Mouse (Mus musculus): ENCODE measurements around the gene Dnajc25. TPM values are rescaled to one million over a fixed set of nuclear protein-coding genes. Genes with fewer than 3 reads are reported as not detected.

The Dnajc25 gene
- polyA plus RNA-seq, 2 experiments, result 2.4 to 7.1 TPM

GRCm38 (mm10) chr4:58965136-58965535 is 29.7 kb upstream of the Dnajc25 start:
- H3K4me3 ChIP-seq (ENCODE audit: insufficient read depth in 1 of 2, low read depth in 2 of 2, low read length in 2 of 2), result no peak overlapping the region
- H3K27ac ChIP-seq, result no peak overlapping the region
- H3K4me1 ChIP-seq (replicated peaks; ENCODE audit: control insufficient read depth in 2 of 2, insufficient read depth in 2 of 2, low read length in 1 of 2), result peaks cover 1 to 2% of the 10 kb centered on the region in 2 experiments
- no peaks in the 10 kb centered on the region for H3K9me3 ChIP-seq (ENCODE audit: control insufficient read depth, low read length)
- no peaks in the 10 kb centered on the region for H3K27me3 ChIP-seq (ENCODE audit: control insufficient read depth, insufficient read depth, low read length)
- ATAC-seq (ENCODE audit: insufficient read depth), result no peak
- WGBS (ENCODE audit: insufficient replicate concordance), result 53% methylated on average over 1 of the region's 1 CpGs
- H3K9ac ChIP-seq (replicated peaks), result no peak overlapping the region
- TF ChIP-seq CTCF (IDR thresholded peaks at IDR 0.05; ENCODE audit: low read depth), result no peak
- TF ChIP-seq EP300 (IDR thresholded peaks at IDR 0.05; ENCODE audit: low read depth), result no peak
- no peak for DNase-seq (ENCODE audit: low read depth in 3 of 3, low spot score in 3 of 3)
- no peaks in the 10 kb centered on the region for H3K36me3 ChIP-seq (replicated peaks; ENCODE audit: control insufficient read depth, insufficient read depth, low read depth)
- H3K4me2 ChIP-seq (ENCODE audit: low read depth), result no peak overlapping the region

- WGBS (ENCODE audit: insufficient replicate concordance), result 27% methylated on average over 4 of the region's 4 CpGs
- Histone ChIP-seq H3K27ac (no peak overlapping the region), H3K9ac (replicated peaks) (no peak overlapping the region), H3K27me3 (ENCODE audit: control insufficient read depth, insufficient read depth, low read length) (no peaks in the 10 kb centered on the region), H3K4me3 (ENCODE audit: insufficient read depth in 1 of 2, low read depth in 2 of 2, low read length in 2 of 2) (no peak overlapping the region), H3K36me3 (replicated peaks; ENCODE audit: control insufficient read depth, insufficient read depth, low read depth) (no peaks in the 10 kb centered on the region), H3K4me2 (ENCODE audit: low read depth) (peak overlapping the region; percentile 43), H3K9me3 (ENCODE audit: control insufficient read depth, low read length) (no peaks in the 10 kb centered on the region), H3K4me1 (replicated peaks; ENCODE audit: control insufficient read depth in 2 of 2, insufficient read depth in 2 of 2, low read length in 1 of 2) (peaks cover 16 to 18% of the 10 kb centered on the region in 2 experiments)
- peak; percentile 97 for ATAC-seq (ENCODE audit: insufficient read depth)
- TF ChIP-seq CTCF (IDR thresholded peaks at IDR 0.05; ENCODE audit: low read depth) (no peak), EP300 (IDR thresholded peaks at IDR 0.05; ENCODE audit: low read depth) (peak; percentile 78)
- DNase-seq (ENCODE audit: low read depth in 3 of 3, low spot score in 3 of 3), result peak; percentile 63 to 66 (median 64)
Measured at GRCm38 (mm10) chr4:58970678-58971077, 24.2 kb upstream of the Dnajc25 start.

GRCm38 (mm10) chr4:58975711-58976110 is 19.2 kb upstream of the Dnajc25 start:
- no peak overlapping the region for H3K4me2 ChIP-seq (ENCODE audit: low read depth)
- ATAC-seq (ENCODE audit: insufficient read depth) (no peak), DNase-seq (ENCODE audit: low read depth in 3 of 3, low spot score in 3 of 3) (no peak)
- H3K27me3 ChIP-seq (ENCODE audit: control insufficient read depth, insufficient read depth, low read length), result no peaks in the 10 kb centered on the region
- H3K27ac ChIP-seq, result no peak overlapping the region
- peaks cover 9 to 10% of the 10 kb centered on the region in 2 experiments for H3K4me1 ChIP-seq (replicated peaks; ENCODE audit: control insufficient read depth in 2 of 2, insufficient read depth in 2 of 2, low read length in 1 of 2)
- TF ChIP-seq CTCF (IDR thresholded peaks at IDR 0.05; ENCODE audit: low read depth) (no peak), EP300 (IDR thresholded peaks at IDR 0.05; ENCODE audit: low read depth) (no peak)
- H3K9ac ChIP-seq (replicated peaks), result no peak overlapping the region
- H3K9me3 ChIP-seq (ENCODE audit: control insufficient read depth, low read length), result no peaks in the 10 kb centered on the region
- H3K4me3 ChIP-seq (ENCODE audit: insufficient read depth in 1 of 2, low read depth in 2 of 2, low read length in 2 of 2), result no peak overlapping the region
- no peaks in the 10 kb centered on the region for H3K36me3 ChIP-seq (replicated peaks; ENCODE audit: control insufficient read depth, insufficient read depth, low read depth)
- 81% methylated on average over 5 of the region's 5 CpGs for WGBS (ENCODE audit: insufficient replicate concordance)

- H3K36me3 ChIP-seq (replicated peaks; ENCODE audit: control insufficient read depth, insufficient read depth, low read depth), result no peaks in the 10 kb centered on the region
- no peak overlapping the region for H3K4me3 ChIP-seq (ENCODE audit: insufficient read depth in 1 of 2, low read depth in 2 of 2, low read length in 2 of 2)
- DNase-seq (ENCODE audit: low read depth in 3 of 3, low spot score in 3 of 3), result no peak
- ATAC-seq (ENCODE audit: insufficient read depth), result no peak
- 78% methylated on average over 6 of the region's 6 CpGs for WGBS (ENCODE audit: insufficient replicate concordance)
- H3K4me1 ChIP-seq (replicated peaks; ENCODE audit: control insufficient read depth in 2 of 2, insufficient read depth in 2 of 2, low read length in 1 of 2), result peaks cover 5 to 9% of the 10 kb centered on the region in 2 experiments
- no peak for TF ChIP-seq EP300 (IDR thresholded peaks at IDR 0.05; ENCODE audit: low read depth)
- H3K4me2 ChIP-seq (ENCODE audit: low read depth), result no peak overlapping the region
- no peak overlapping the region for H3K9ac ChIP-seq (replicated peaks)
- no peak overlapping the region for H3K27ac ChIP-seq
- no peaks in the 10 kb centered on the region for H3K27me3 ChIP-seq (ENCODE audit: control insufficient read depth, insufficient read depth, low read length)
- H3K9me3 ChIP-seq (ENCODE audit: control insufficient read depth, low read length), result no peaks in the 10 kb centered on the region
Measured at GRCm38 (mm10) chr4:58981421-58981820, 13.4 kb upstream of the Dnajc25 start.

GRCm38 (mm10) chr4:58982806-58983205 is 12.1 kb upstream of the Dnajc25 start:
- 75% methylated on average over 8 of the region's 8 CpGs for WGBS (ENCODE audit: insufficient replicate concordance)
- Histone ChIP-seq H3K4me3 (ENCODE audit: insufficient read depth in 1 of 2, low read depth in 2 of 2, low read length in 2 of 2) (no peak overlapping the region), H3K36me3 (replicated peaks; ENCODE audit: control insufficient read depth, insufficient read depth, low read depth) (no peaks in the 10 kb centered on the region), H3K27ac (no peak overlapping the region), H3K4me1 (replicated peaks; ENCODE audit: control insufficient read depth in 2 of 2, insufficient read depth in 2 of 2, low read length in 1 of 2) (peaks cover 11 to 16% of the 10 kb centered on the region in 2 experiments), H3K4me2 (ENCODE audit: low read depth) (no peak overlapping the region), H3K9ac (replicated peaks) (no peak overlapping the region), H3K27me3 (ENCODE audit: control insufficient read depth, insufficient read depth, low read length) (no peaks in the 10 kb centered on the region), H3K9me3 (ENCODE audit: control insufficient read depth, low read length) (no peaks in the 10 kb centered on the region)
- no peak for ATAC-seq (ENCODE audit: insufficient read depth)
- TF ChIP-seq EP300 (IDR thresholded peaks at IDR 0.05; ENCODE audit: low read depth) (no peak), CTCF (IDR thresholded peaks at IDR 0.05; ENCODE audit: low read depth) (no peak)
- DNase-seq (ENCODE audit: low read depth in 3 of 3, low spot score in 3 of 3), result no peak
